Mouse (Mus musculus) thymus, postnatal 36 days (tissue): ENCODE measurements around the gene Oas3.
A peak's percentile ranks its signal among the peaks of the same experiment; 100 is the strongest.
"Not testable (repeated sequence)": the region's sequence is repeated elsewhere in the genome, so short reads cannot be mapped to it uniquely, and the experiment has no call there.

Experiments
- DNase-seq, 2 experiments: peaks; one replicate each; pipeline ENCODE4 v3.0.0; 2022; ENCODE audit warnings: mixed read lengths in 2 of 2

Oas3 gene

GRCm38 (mm10) chr5:120777478-120777877 lies at the start of gene Oas3:
Gene Oas3 (minus strand): TSS chr5:120777661.
- DNase-seq: peak in 1 of 2 experiments; percentile 12

- no peak for DNase-seq
Measured at GRCm38 (mm10) chr5:120818999-120819398, 41.5 kb upstream of the Oas3 start.

- peak; percentile 46 to 57 for DNase-seq
Measured at GRCm38 (mm10) chr5:120815949-120816348, 38.5 kb upstream of the Oas3 start.

- DNase-seq: no peak
Measured at GRCm38 (mm10) chr5:120813023-120813422, 35.6 kb upstream of the Oas3 start.

DNA sequence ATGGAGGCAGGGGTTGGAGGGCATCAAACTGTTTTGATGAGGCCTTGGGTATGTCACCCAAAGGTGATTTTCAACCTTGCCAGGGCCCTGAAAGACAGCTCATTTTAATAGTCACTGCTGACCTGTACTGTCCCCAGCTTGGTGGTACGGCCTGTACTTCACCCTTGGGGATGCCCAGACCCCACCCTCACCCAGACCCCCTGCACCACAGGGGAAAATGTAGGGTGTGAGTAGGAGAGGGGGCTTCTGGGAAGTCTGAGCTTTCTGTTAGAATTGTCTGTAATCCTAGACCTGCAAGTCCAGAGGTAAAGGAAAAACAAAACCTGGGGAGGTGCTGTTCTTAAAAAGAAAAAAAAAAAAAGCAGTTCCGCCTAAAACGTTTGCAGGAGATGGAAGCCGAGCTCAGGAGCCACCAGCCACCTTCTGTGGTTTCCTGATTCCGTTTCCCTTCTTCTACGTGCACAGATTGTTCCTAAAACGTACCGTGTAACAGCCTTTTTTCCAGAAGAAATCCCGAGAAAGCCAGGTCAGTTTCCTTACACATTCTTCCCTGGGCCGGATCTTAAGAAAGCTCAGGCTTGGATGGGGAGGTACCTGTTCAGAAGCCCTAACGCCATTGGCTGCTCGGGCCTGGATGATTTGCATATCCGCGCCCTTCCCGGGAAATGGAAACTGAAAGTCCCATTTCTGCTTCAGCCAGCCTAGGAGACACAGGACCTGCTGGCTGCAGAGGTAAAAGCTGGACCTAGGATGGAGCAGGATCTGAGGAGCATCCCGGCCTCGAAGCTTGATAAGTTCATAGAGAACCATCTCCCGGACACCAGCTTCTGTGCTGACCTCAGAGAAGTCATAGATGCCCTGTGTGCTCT lies 34.7 kb upstream of the Oas3 start, which contains the start of gene Oas1c:
TSS of gene Oas1c (minus strand) at position 564 of the 869 bp plus-strand sequence.
- peak; percentile 76 to 81 for DNase-seq

DNA sequence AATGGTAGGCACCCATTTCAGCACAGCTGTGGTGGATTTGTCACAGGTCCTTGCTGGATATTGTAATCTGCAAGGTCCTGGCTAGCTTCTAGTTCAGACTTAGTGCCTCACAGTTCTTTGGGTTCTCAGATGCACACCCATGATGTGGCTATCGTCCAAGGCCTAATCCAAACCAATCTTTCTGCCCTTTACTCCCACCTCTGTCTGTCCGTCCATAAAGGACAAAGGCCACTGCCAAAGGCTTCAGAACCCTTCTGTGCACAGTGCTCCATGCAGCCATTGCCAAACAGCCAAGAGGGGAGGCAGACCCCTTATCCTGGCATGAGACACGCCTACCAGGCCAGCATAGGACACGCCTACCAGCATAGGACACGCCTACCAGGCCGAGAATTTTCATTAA lies 31.7 kb upstream of the Oas3 start:
- DNase-seq: no peak

DNA sequence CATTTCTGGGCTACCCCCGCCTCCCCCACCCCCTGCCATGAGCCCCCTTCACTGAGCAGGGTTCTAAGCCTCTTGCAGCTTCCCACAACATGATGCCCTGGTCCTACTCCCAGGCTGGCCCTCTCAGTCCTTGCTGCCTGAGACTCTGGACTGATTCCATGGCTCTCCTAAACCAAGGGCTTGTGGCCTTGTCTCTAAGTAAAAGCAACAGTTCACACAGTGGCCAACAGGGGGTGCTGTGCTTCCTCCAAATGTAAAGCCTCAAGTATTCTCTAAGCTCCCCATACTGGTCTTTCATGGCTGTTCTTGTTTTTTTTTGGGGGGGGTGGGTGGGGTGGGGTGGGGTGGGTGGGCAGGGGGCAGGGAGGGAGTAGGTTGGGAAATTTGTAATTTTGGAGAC lies 29.0 kb upstream of the Oas3 start:
- DNase-seq: peak; percentile 56 to 61

DNA sequence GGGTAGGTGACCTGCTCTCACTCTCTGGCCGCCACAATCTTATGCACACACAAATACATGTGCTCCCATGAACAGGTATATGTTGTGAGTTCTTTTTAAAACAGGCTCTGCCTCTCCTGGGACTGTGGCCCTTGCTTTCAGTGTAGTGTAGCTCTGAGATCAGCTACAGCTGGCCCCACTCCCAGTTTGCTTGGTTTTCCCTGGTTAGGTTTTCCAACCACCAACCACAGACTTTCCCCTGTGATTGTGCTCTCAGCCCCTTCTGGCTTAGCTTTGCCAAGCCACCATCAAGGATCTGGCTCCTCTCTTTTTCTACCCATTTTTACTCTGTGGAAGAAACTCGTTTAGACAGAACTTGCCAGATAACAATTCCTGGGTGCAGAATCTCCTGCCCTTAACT lies 26.1 kb upstream of the Oas3 start:
- DNase-seq: no peak

- not testable (repeated sequence) for DNase-seq
Measured at GRCm38 (mm10) chr5:120798943-120799342, 21.5 kb upstream of the Oas3 start.

DNA sequence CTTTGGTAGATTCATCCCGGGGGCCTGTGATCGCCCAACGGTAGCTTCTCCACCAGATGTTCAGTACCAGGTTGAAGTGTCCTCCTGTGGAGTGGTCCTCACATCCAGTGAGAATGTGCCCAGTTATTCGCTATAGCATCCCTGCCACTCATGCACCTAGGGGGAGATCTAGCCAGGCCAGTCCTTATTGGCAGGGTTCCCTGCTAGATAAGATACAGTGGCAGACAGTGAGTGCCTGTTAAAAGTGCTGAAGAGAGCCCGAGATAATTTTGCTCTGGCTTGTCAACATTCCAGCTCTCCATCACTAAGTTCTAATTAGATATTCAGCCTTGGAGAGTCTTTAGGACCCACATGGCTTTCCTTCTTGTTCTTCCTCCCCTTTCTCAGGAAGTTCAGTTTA lies 20.7 kb upstream of the Oas3 start:
- DNase-seq: not testable (repeated sequence)

- DNase-seq: not testable (repeated sequence)
Measured at GRCm38 (mm10) chr5:120795480-120796034, 18.1 kb upstream of the Oas3 start, which contains the start of gene Oas1e. Gene Oas1e (minus strand): TSS chr5:120795530.

- peak; percentile 38 to 47 for DNase-seq
Measured at GRCm38 (mm10) chr5:120793043-120793442, 15.6 kb upstream of the Oas3 start.

- DNase-seq: no peak
Measured at GRCm38 (mm10) chr5:120787042-120787441, 9.6 kb upstream of the Oas3 start.

DNA sequence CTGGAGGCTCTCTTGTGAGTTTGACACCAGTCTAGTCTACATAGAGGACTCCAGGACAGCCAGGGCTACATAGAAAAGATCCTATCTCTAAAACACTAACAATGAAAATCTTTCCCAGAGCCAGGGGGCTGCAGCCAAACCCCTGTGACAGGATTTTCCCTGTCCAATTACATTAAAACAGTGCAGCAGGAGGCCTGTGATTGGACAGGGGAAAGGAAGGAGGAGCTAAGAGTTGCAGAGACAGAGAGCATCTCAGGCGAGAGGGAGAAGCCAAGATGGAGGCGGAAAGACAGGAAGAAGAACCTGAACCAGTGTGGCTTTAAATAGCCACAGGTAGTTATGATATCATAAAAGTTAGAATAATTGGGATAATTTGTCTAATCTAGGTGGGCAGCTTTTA lies 5.0 kb upstream of the Oas3 start:
- no peak for DNase-seq

DNA sequence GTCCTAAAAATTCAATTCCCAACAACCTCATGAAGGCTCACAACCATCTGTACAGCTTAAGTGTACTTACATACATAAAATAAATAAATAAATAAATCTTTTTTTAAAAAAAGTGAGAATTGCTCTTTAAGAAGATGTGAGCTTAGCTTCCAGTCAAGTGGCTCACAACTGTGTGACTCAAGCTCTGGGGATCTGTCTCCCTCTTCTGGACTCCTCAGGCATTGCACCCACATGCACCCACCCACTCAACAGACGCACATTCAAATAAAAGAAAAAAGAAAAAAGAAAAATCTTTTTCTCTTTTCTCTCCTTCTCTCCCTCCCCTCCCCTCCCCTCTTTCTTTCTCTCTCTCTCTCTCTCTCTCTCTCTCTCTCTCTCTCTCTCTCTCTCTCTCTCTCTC lies 4.2 kb upstream of the Oas3 start:
- no peak for DNase-seq

DNA sequence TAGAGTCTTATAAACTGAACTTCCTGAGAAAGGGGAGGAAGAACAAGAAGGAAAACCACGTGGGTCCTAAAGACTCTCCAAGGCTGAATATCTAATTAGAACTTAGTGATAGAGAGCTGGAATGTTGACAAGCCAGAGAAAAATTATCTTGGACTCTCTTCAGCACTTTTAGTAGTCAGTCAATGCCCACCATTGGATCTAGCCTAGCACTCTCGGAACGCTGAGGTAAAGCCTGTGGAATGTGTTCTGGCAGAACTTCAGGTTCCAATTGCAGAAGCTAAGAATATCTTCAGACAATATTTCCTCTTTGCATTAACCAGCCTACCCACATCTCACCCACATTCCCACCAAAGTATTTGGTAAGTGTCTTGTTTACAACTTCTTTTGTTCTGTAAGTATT lies 2.5 kb upstream of the Oas3 start:
- DNase-seq: no peak

GRCm38 (mm10) chr5:120778941-120779340 lies 1.5 kb upstream of the Oas3 start:
- DNase-seq: peak; percentile 24 to 40

GRCm38 (mm10) chr5:120776801-120777200 lies 660 bp downstream of the Oas3 start:
- no peak for DNase-seq

GRCm38 (mm10) chr5:120775287-120775985 lies 2.0 kb downstream of the Oas3 start:
- peak; percentile 69 to 80 for DNase-seq

DNA sequence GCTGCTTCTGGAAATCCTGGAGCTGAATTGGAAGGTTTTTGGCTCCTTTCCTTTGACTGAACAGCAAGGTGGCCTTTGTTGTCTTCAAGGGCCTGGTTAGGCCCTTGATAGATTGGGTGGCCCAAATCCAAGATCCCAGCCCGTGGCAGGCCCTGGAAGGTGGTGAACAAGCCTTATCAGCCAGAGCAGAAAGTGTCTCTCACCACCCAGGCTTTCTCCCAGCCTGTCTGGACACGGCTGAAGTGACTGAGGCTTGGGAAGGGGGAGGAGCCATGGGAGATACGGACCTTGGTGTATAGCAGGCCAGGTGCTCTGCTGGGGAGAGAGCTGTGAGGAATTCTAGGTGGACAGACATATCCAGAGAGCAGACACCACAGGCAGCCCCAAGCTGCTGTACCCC lies 8.1 kb downstream of the Oas3 start:
- DNase-seq: no peak

GRCm38 (mm10) chr5:120765010-120765409 lies 12.5 kb downstream of the Oas3 start:
- no peak for DNase-seq

- no peak for DNase-seq
Measured at GRCm38 (mm10) chr5:120761901-120762300, 15.6 kb downstream of the Oas3 start.

DNA sequence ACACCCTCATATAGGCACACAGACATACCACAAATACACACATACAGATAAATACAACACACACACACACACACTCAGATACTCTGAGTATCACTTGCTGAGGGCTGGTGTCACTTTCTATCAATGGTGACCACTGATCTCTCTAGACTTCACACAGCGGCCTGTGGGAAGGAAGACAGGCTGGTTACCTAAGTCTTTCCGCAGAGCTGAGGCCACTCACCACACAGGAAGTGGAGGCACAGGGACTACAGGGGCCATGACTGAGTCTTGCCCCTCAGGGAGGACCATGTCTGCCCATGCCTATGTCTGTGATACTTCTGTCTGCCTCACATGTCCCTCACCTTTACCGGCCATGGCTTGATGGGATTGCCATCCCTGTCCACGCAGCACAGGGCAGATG lies 23.2 kb downstream of the Oas3 start:
- DNase-seq: no peak

DNA sequence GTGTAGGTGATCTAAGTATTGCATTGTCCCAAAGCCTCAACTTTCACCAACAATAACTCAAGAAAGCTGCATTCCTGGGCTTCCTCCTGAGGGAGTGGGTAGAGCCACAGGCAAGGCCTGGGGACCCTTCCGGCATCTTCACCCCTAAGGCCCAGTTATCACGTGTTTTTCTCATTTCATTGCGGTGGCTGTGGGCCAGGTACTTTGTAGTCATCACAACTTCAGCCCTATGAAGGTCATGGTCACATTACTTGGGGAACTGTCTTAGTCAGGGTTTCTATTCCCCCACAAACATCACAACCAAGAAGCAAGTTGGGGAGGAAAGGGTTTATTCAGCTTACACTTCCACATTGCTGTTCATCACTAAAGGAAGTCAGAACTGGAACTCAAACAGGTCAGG lies 24.7 kb downstream of the Oas3 start:
- DNase-seq: no peak
